ENCODE assay signal across 34 mouse cellular contexts in the genomic region with DNA sequence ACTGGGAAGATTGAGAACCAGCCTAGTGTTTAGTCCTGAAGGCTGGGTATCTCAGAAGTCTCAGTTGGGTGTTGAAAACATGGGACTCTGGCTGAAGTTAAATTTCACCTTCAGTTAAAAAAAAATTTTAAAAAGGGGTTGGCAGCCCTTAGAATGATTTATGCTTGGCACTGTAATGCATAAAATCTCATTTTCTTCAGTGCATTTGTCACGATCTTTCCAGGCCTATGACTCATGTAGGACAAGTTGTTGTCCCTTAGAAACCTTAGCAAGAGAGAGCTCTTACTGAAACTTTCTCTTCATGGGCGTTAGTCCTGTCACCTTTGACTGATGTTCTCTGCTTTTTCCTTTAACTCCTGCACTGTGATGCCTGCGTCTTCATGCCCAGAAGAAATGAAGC.
"Had no signal": no experiment of that assay in that cellular context is flagged by ENCODE, and none has a peak within 500 bp of the region (broad histone marks: within the 10 kb centered on the region; RNA-seq: fewer than 3 reads in every experiment).

No protein-coding gene starts in this region.

- H3K4me3 ChIP-seq: heart, embryonic 10.5 days; heart, embryonic 12.5 days; heart, embryonic 13.5 days; heart, embryonic 15.5 days; hindbrain, embryonic 10.5 days; hindbrain, embryonic 12.5 days; hindbrain, embryonic 15.5 days; intestine, embryonic 15.5 days; kidney, embryonic 15.5 days; layer of hippocampus, adult 2 months; left cerebral cortex, adult 2 months had no signal

- H3K9ac ChIP-seq: heart, embryonic 12.5 days; heart, embryonic 13.5 days; heart, embryonic 15.5 days; hindbrain, embryonic 12.5 days; hindbrain, embryonic 14.5 days; hindbrain, embryonic 15.5 days; intestine, embryonic 15.5 days; kidney, embryonic 15.5 days had no signal

- H3K4me1 ChIP-seq: heart, embryonic 10.5 days; heart, embryonic 12.5 days; heart, embryonic 13.5 days; heart, embryonic 15.5 days; hindbrain, embryonic 10.5 days; hindbrain, embryonic 12.5 days; hindbrain, embryonic 15.5 days; intestine, embryonic 15.5 days; kidney, embryonic 15.5 days had no signal

- H3K4me2 ChIP-seq: heart, embryonic 11.5 days; heart, embryonic 12.5 days; heart, embryonic 13.5 days; heart, embryonic 15.5 days; hindbrain, embryonic 12.5 days; hindbrain, embryonic 14.5 days; hindbrain, embryonic 15.5 days; intestine, embryonic 15.5 days; kidney, embryonic 15.5 days had no signal

- H3K27ac ChIP-seq: heart, embryonic 10.5 days; heart, embryonic 13.5 days; heart, embryonic 15.5 days; hindbrain, embryonic 10.5 days; hindbrain, embryonic 12.5 days; hindbrain, embryonic 14.5 days; hindbrain, embryonic 15.5 days; hindbrain, postnatal 0 days; intestine, embryonic 15.5 days; kidney, embryonic 15.5 days; kidney, postnatal 0 days; layer of hippocampus, adult 2 months; left cerebral cortex, adult 2 months had no signal

- DNase-seq: heart, postnatal 10 days; heart, postnatal 14 days; heart, postnatal 36 days; heart, postnatal 4 days; kidney, adult 18-20 months; kidney, adult 2 months; kidney, adult 8-10 months; kidney, adult 9 months; kidney, postnatal 10 days; kidney, postnatal 14 days; kidney, postnatal 25 days; kidney, postnatal 36 days; kidney, postnatal 4 days; layer of hippocampus, adult 9-11 months; layer of hippocampus, postnatal 36 days had no signal

- H3K36me3 ChIP-seq: heart, embryonic 10.5 days; heart, embryonic 12.5 days; heart, embryonic 13.5 days; heart, embryonic 15.5 days; hindbrain, embryonic 10.5 days; hindbrain, embryonic 12.5 days; hindbrain, embryonic 15.5 days; intestine, embryonic 15.5 days; kidney, embryonic 15.5 days had no signal

- H3K27me3 ChIP-seq: heart, embryonic 12.5 days; heart, embryonic 13.5 days; heart, embryonic 15.5 days; hindbrain, embryonic 12.5 days; hindbrain, embryonic 15.5 days; intestine, embryonic 15.5 days; kidney, embryonic 15.5 days had no signal

- H3K9me3 ChIP-seq: heart, embryonic 10.5 days; heart, embryonic 12.5 days; heart, embryonic 13.5 days; heart, embryonic 15.5 days; hindbrain, embryonic 10.5 days; hindbrain, embryonic 12.5 days; hindbrain, embryonic 15.5 days; intestine, embryonic 15.5 days; kidney, embryonic 15.5 days had no signal

- ATAC-seq: hindbrain, embryonic 16.5 days; hindbrain, postnatal 0 days; inflammation-experienced regulatory T-cells, adult 6 months; intestine, embryonic 15.5 days; intestine, embryonic 16.5 days; intestine, postnatal 0 days had no signal
